Mouse (Mus musculus) limb, embryonic 15.5 days (tissue): ENCODE results near the gene Pramel4. TPM values are rescaled to one million over a fixed set of nuclear protein-coding genes. Genes with fewer than 3 reads are reported as not detected.
"Not testable (repeated sequence)": the region's sequence is repeated elsewhere in the genome, so short reads cannot be mapped to it uniquely, and the experiment has no call there.

Source experiments
- ATAC-seq: fragments of 200-750 bp; cut with Nextera tagmentation; 2 replicates; pipeline ENCODE4 v1.8.0; 2017; ENCODE audit warnings: low read depth, moderate TSS enrichment; ENCODE audit not compliant: insufficient number of reproducible peaks, low FRiP score, low TSS enrichment
- H3K27ac ChIP-seq: fragments of 300-500 bp; sonication (generic); 2 replicates; pipeline ENCODE4 v1.5.1; 2015; ENCODE audit warnings: moderate library complexity, mild to moderate bottlenecking, inconsistent platforms
- H3K27me3 ChIP-seq: fragments of 300-500 bp; sonication (generic); 2 replicates; pipeline ENCODE4 v1.6.1; 2015; ENCODE audit warnings: inconsistent platforms
- H3K36me3 ChIP-seq: fragments of 300-500 bp; sonication (generic); 2 replicates; pipeline ENCODE4 v1.6.1; 2015; ENCODE audit warnings: inconsistent platforms
- H3K4me1 ChIP-seq: fragments of 300-500 bp; sonication (generic); 2 replicates; pipeline ENCODE4 v1.6.1; 2015; ENCODE audit warnings: inconsistent platforms
- H3K4me2 ChIP-seq: fragments of 300-500 bp; sonication (generic); 2 replicates; pipeline ENCODE4 v1.6.1; 2015; ENCODE audit warnings: mild to moderate bottlenecking, inconsistent platforms
- H3K4me3 ChIP-seq: fragments of 300-500 bp; sonication (generic); 2 replicates; pipeline ENCODE4 v1.5.1; 2015; ENCODE audit warnings: mild to moderate bottlenecking, inconsistent platforms
- H3K9ac ChIP-seq: fragments of 300-500 bp; sonication (generic); 2 replicates; pipeline ENCODE4 v1.6.1; 2015; ENCODE audit warnings: inconsistent platforms
- H3K9me3 ChIP-seq: fragments of 300-500 bp; sonication (generic); 2 replicates; pipeline ENCODE4 v1.6.1; 2016; ENCODE audit warnings: inconsistent platforms
- WGBS: fragments of 180-500 bp; shearing (Covaris S2); methylation state at CpG from one replicate; pipeline ENCODE4 v1.1.7; 2015; 5-methylcytosine and 5-hydroxymethylcytosine counted together
- polyA plus RNA-seq: library from polyadenylated mRNA; unstranded; fragments of >200 nt; fragmentation: Nextera tagmentation; extraction: Ambion mirVana; gene quantifications from 2 replicates; pipeline ENCODE4 v1.2.1, GENCODE M21; 2015

The Pramel4 gene
- not detected in 2 replicates for polyA plus RNA-seq

DNA sequence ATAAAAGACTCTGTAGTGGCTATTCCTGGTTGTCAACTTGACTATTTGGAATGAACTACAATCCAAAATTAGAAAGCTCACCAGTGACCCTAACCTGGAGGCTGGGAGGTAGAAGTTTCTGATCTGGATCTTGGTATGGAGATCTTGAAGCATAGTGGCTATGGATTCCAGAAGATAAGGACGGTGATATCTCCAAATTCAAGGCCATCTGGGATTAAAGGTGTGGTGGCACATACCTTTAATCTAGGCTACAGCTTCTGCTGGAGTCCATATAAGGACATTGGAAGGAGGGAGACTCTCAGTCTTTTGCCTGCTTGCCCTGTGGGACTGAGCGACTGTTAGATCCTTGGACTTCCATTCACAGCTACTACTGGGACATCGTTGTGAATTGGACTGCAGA, at the start of gene Pramel4:
Gene Pramel4, plus strand, starts transcription at position 301 of the 400 bp plus-strand sequence.
- not testable (repeated sequence) for H3K9ac ChIP-seq, H3K4me2 ChIP-seq, H3K9me3 ChIP-seq, H3K27me3 ChIP-seq, H3K4me1 ChIP-seq, H3K4me3 ChIP-seq, H3K36me3 ChIP-seq, ATAC-seq, H3K27ac ChIP-seq
- WGBS: 89% methylated on average over 3 of the region's 3 CpGs

DNA sequence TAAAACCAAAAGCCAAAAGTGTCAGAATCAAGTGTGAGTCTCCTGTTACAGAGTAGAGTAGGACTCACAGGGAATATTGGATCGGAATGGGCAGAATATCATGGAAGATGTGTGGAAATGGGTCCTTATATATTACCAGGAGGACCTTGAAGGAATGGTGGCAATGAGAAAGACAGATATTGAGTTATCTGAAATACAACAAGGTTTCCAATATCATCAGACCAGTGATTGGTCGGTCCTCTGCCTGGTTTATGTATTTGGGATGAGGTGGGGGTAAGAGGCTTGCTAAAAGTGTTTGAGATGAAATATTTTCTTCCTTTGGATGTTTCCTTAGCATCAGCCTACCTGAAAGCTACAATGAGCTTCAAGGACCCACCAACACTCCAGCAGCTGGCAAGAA, 47.2 kb downstream of the Pramel4 start, which contains the start of gene Gm13102:
Gene Gm13102, plus strand, starts transcription at position 301 of the 400 bp plus-strand sequence.
- not testable (repeated sequence) for H3K4me3 ChIP-seq, H3K9me3 ChIP-seq, ATAC-seq, H3K4me1 ChIP-seq, H3K36me3 ChIP-seq, H3K4me2 ChIP-seq, H3K9ac ChIP-seq, H3K27ac ChIP-seq, H3K27me3 ChIP-seq
- WGBS: 100% methylated on average over 1 of the region's 2 CpGs

Other genes with a start within 250 kb of the Pramel4 start
- not detected in 2 replicates for gene Gm13084, start 243.0 kb upstream of the Pramel4 start, polyA plus RNA-seq
- not detected in 2 replicates for gene Gm13103, start 212.6 kb upstream of the Pramel4 start, polyA plus RNA-seq
- not detected in 2 replicates for gene Pramef6, start 158.7 kb upstream of the Pramel4 start, polyA plus RNA-seq
- gene Pramef25, start 108.1 kb upstream of the Pramel4 start, polyA plus RNA-seq: not detected in 2 replicates
- gene Gm13101, start 92.2 kb upstream of the Pramel4 start, polyA plus RNA-seq: not detected in 2 replicates
- not detected in 2 replicates for gene Pramef17, start 64.8 kb upstream of the Pramel4 start, polyA plus RNA-seq
- gene Gm13102, start 47.3 kb downstream of the Pramel4 start, polyA plus RNA-seq: not detected in 2 replicates
- gene Oog3, start 103.5 kb downstream of the Pramel4 start, polyA plus RNA-seq: not detected in 2 replicates
- not detected in 2 replicates for gene Oog2, start 131.6 kb downstream of the Pramel4 start, polyA plus RNA-seq
- gene C87977, start 154.2 kb downstream of the Pramel4 start, polyA plus RNA-seq: not detected in 2 replicates
- gene Pramel5, start 221.4 kb downstream of the Pramel4 start, polyA plus RNA-seq: not detected in 2 replicates